Mouse (Mus musculus) limb, embryonic 11.5 days (tissue): Measurements from ENCODE around the gene Zfp784. TPM values are rescaled to one million over a fixed set of nuclear protein-coding genes. Genes with fewer than 3 reads are reported as not detected.
A peak's percentile ranks its signal among the peaks of the same experiment; 100 is the strongest.

Source experiments
- ATAC-seq: fragments of 200-750 bp; cut with Nextera tagmentation; 2 replicates; pipeline ENCODE4 v1.8.0; 2017; ENCODE audit warnings: low read depth; ENCODE audit not compliant: insufficient number of reproducible peaks, low FRiP score, low TSS enrichment
- DNase-seq: peaks from one replicate; pipeline ENCODE4 v3.0.0-alpha.2; 2015; ENCODE audit warnings: low spot score
- H3K27ac ChIP-seq: fragments of 300-500 bp; sonication (generic); replicated peaks from 2 replicates; pipeline ENCODE4 v1.5.1; 2014; ENCODE audit warnings: low read depth, mild to moderate bottlenecking, low read length
- H3K27me3 ChIP-seq: fragments of 300-500 bp; sonication (generic); 2 replicates; pipeline ENCODE4 v1.6.1; 2014; ENCODE audit warnings: mild to moderate bottlenecking, low read length, mixed read lengths; ENCODE audit not compliant: control insufficient read depth, insufficient read depth
- H3K36me3 ChIP-seq: fragments of 300-500 bp; sonication (generic); 2 replicates; pipeline ENCODE4 v1.6.1; 2014; ENCODE audit warnings: mild to moderate bottlenecking, low read length, moderate library complexity, mixed read lengths; ENCODE audit not compliant: control insufficient read depth, insufficient read depth
- H3K4me1 ChIP-seq: fragments of 300-500 bp; sonication (generic); 2 replicates; pipeline ENCODE4 v1.6.1; 2014; ENCODE audit warnings: low read length, mixed read lengths; ENCODE audit not compliant: control insufficient read depth, insufficient read depth
- H3K4me2 ChIP-seq: fragments of 300-500 bp; sonication (generic); 2 replicates; pipeline ENCODE4 v1.6.1; 2014; ENCODE audit warnings: low read depth, mild to moderate bottlenecking, moderate library complexity; ENCODE audit not compliant: severe bottlenecking
- H3K4me3 ChIP-seq: fragments of 300-500 bp; sonication (generic); 2 replicates; pipeline ENCODE4 v1.5.1; 2014; ENCODE audit warnings: low read depth, low read length
- H3K9ac ChIP-seq: fragments of 300-500 bp; sonication (generic); 2 replicates; pipeline ENCODE4 v1.6.1; 2014; ENCODE audit warnings: mild to moderate bottlenecking, low read length
- H3K9me3 ChIP-seq: fragments of 300-500 bp; sonication (generic); 2 replicates; pipeline ENCODE4 v1.6.1; 2016; ENCODE audit warnings: low read length; ENCODE audit not compliant: control insufficient read depth
- WGBS: fragments of 180-500 bp; shearing (Covaris S2); extraction: QIAGEN DNeasy Blood & Tissue Kit; methylation state at CpG from one replicate; pipeline ENCODE4 v1.1.7; 2014; 5-methylcytosine and 5-hydroxymethylcytosine counted together
- polyA plus RNA-seq: library from polyadenylated mRNA; unstranded; fragments of >200 nt; fragmentation: Nextera tagmentation; extraction: Ambion mirVana; gene quantifications from 2 replicates; pipeline ENCODE4 v1.2.1, GENCODE M21; 2014

The Zfp784 gene
- polyA plus RNA-seq, 1 experiment from 2014 or later: 2.7 TPM

DNA sequence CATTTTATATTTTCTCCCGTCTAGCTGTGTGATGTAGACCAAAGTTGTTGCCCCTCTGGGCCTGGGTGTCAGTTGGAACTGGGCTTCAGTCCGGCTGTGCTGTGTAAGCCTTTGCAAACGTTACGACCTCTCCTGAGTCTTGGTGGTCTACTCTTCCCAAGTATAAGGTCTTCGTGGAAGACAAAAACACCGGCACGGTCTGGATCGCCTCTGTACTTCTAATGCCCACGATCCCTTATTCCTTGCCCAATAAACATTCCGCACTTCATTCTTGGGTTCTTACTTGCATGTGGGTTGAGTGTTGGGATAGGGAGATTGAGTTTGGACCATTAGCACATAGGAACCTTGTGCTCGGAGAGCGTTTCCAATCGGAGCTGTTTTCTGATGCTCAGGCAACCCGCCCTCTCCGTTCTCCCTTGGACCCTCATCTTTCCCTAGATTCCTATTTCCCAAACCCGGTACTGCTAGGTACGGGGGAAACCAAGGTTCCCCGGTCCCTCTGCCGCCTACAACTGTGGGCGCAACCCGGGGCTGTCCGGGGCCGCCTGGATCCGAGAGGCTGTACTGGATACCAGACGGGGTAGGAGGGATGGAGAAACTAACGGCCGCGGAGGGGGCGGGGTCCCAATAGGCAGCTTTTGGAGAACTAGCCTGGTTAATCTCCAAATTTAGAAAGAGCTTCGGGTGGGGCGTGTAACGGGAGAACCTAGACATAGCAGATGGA lies 15.4 kb upstream of the Zfp784 start:
- peak overlapping the region; percentile 64 for H3K4me3 ChIP-seq
- no peak overlapping the region for H3K27ac ChIP-seq
- H3K9ac ChIP-seq: no peak overlapping the region
- no peaks in the 10 kb centered on the region for H3K36me3 ChIP-seq
- peaks cover 12% of the 10 kb centered on the region for H3K4me1 ChIP-seq
- DNase-seq: peak; percentile 53
- ATAC-seq: no peak
- peaks cover 63% of the 10 kb centered on the region for H3K27me3 ChIP-seq
- WGBS: 9% methylated on average over 32 of the region's 32 CpGs
- peak overlapping the region; percentile 48 for H3K4me2 ChIP-seq
- peaks cover 5% of the 10 kb centered on the region; the same call in 1 of the 2 replicates for H3K9me3 ChIP-seq

DNA sequence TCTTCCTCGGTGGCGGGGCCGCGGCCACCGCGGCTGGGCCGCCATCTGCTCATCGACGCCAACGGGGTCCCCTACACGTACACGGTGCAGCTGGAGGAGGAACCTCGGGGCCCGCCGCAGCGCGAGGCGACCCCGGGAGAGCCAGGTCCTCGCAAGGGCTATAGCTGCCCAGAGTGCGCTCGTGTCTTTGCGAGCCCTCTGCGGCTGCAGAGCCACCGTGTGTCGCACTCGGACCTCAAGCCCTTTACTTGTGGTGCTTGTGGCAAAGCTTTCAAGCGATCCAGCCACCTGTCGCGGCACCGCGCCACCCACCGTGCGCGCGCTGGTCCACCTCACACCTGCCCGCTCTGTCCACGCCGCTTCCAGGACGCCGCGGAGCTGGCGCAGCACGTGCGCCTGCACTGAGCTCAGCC lies 14.7 kb upstream of the Zfp784 start:
- WGBS: 2% methylated on average over 45 of the region's 45 CpGs
- Histone ChIP-seq H3K9me3 (peaks cover 5% of the 10 kb centered on the region; the same call in 1 of the 2 replicates), H3K9ac (peak overlapping the region; percentile 30; the same call in 1 of the 2 replicates), H3K4me2 (peak overlapping the region; percentile 90), H3K4me3 (peak overlapping the region; percentile 64), H3K36me3 (no peaks in the 10 kb centered on the region), H3K4me1 (peaks cover 12% of the 10 kb centered on the region), H3K27ac (no peak overlapping the region), H3K27me3 (peaks cover 60% of the 10 kb centered on the region)
- ATAC-seq (0 out of 2 replicates have a peak, but pooled peaks have one; percentile 23), DNase-seq (peak; percentile 23)

DNA sequence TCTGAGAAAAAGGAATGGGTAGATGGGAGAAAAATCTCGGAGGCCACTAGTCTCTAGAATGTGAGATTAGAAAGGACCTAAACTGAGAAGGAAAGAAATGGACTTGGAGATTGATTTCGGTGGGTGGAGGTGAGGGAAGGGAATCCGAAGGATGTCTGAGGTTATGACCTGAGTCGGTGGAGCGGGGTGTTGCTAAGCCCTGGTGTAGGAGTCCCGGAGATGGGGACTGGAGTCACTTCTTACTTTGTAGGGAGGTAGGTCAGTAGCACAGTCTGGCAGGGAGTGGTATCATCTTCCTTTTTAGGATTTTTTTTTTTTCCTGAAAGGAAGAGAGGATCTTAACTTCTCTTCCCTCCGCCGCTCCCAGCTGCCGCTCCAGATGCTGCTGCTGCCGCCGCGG lies 14.2 kb upstream of the Zfp784 start:
- peak overlapping the region; percentile 64 for H3K4me3 ChIP-seq
- peaks cover 3% of the 10 kb centered on the region; the same call in 1 of the 2 replicates for H3K9me3 ChIP-seq
- DNase-seq (peak; percentile 27), ATAC-seq (no peak)
- H3K4me2 ChIP-seq: peak overlapping the region; percentile 90
- H3K36me3 ChIP-seq: no peaks in the 10 kb centered on the region
- no peak overlapping the region; the same call in 1 of the 2 replicates for H3K9ac ChIP-seq
- 7% methylated on average over 12 of the region's 12 CpGs for WGBS
- peaks cover 55% of the 10 kb centered on the region for H3K27me3 ChIP-seq
- H3K27ac ChIP-seq: no peak overlapping the region
- H3K4me1 ChIP-seq: peaks cover 12% of the 10 kb centered on the region

DNA sequence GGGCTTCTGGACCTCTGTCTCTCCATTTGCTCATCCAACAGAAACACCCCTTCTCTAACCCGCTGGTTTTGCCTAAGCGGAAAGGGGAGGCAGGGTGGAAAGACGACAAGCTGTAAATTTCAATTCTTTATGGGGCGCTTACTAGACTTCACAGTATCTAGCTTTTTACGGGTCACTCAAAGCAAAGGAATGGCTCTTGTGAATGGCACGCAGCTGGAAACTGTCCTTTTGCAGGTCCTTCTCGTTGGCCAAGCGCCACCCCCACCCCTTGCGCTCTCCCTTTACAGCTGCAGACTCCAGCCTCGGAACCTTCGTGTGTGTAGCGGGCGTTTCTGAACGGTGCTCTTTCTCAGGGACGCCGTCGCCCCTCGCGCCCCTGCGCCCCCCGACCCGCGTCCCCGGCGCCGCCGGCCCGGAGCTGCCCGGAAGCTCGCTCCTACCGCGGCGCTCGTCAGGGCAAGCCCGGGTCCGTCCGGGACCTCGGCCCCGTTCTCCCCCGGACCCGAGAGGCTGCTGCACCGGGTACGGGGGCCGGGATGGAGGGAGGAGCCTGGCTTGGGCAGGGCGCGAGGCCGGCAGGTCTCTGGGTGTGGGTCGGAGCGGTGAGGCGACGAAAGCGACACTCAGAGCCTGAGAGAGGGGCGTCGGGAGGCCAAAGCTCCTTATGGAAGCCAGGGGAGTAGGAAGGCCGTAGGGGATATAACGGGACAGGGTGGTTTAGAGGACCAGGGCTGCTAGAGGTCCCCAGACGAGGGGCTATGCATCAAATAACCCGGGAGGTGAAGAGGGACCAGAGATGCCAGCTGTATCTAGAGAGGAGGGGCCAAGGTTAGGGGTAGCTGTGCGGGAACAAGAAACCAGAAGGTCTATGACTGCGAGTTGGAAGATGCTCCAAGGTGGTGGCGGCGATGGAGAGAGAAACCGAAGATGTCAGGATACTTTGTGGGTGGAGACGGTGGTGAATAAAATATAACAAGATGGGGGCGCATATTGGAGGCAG lies 13.2 kb upstream of the Zfp784 start, which contains the start of gene Zfp580:
TSS of gene Zfp580 (plus strand) at position 346 of the 1,000 bp plus-strand sequence.
- under 1% methylated on average over 65 of the region's 65 CpGs for WGBS
- Histone ChIP-seq H3K4me2 (peak within 1 kb of the TSS; percentile 90), H3K27ac (no peak within 1 kb of the TSS), H3K36me3 (no peaks in the 10 kb centered on the region), H3K9me3 (no peaks in the 10 kb centered on the region), H3K9ac (peak within 1 kb of the TSS; percentile 72), H3K27me3 (peaks cover 46% of the 10 kb centered on the region), H3K4me1 (peaks cover 12% of the 10 kb centered on the region), H3K4me3 (peak within 1 kb of the TSS; percentile 64)
- DNase-seq (peak; percentile 91), ATAC-seq (peak; percentile 61)

DNA sequence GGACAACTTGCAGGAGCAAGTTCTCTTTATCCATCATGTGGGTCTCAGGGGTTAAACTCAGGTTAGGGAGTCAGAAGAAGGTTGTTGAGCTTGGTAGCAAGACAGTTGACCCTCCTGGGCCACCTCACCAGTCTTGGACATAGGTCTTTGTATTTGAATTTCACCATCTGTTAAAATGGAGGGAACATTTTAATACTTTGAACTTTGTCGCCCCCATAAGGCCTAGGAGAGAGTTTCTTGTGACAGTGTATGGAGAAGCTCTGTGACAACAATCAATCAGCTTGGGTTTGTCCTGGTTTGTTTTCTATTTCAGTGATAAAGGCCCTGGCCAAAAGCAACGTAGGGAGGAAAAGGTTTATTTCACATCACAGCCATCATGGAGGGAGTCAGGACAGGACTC lies 9.1 kb upstream of the Zfp784 start:
- ATAC-seq (no peak), DNase-seq (no peak)
- Histone ChIP-seq H3K4me2 (no peak overlapping the region), H3K4me1 (peaks cover 3% of the 10 kb centered on the region), H3K27ac (no peak overlapping the region), H3K4me3 (no peak overlapping the region), H3K27me3 (peaks cover 6% of the 10 kb centered on the region), H3K36me3 (no peaks in the 10 kb centered on the region), H3K9ac (no peak overlapping the region), H3K9me3 (no peaks in the 10 kb centered on the region)
- whole genome bisulfite sequencing: 37% methylated on average over 2 of the region's 2 CpGs

DNA sequence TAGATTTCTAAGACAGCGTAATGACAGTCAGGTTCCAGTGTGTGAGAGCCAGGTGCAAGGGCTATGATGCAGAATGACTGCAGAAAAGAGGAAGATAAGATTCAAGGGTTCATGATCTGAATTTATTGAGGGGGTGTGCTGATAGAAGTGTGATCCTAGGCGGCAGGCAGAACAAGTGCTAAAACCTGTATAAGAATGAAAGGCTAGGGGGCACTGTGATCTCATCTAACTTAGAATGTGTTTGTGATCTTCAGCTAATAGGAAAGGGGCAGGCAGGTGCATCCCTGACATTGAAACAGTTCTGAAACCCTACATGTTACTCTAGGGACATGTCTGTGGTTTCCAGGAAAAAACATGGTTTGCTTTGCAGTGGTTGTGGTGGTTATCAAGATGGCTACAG lies 7.9 kb upstream of the Zfp784 start:
- 65% methylated on average over 2 of the region's 2 CpGs for WGBS
- no peak overlapping the region for H3K9ac ChIP-seq
- H3K4me2 ChIP-seq: no peak overlapping the region
- H3K27ac ChIP-seq: no peak overlapping the region
- H3K4me3 ChIP-seq: no peak overlapping the region
- no peaks in the 10 kb centered on the region for H3K9me3 ChIP-seq
- DNase-seq (no peak), ATAC-seq (no peak)
- no peaks in the 10 kb centered on the region for H3K4me1 ChIP-seq
- H3K27me3 ChIP-seq: no peaks in the 10 kb centered on the region
- H3K36me3 ChIP-seq: no peaks in the 10 kb centered on the region

DNA sequence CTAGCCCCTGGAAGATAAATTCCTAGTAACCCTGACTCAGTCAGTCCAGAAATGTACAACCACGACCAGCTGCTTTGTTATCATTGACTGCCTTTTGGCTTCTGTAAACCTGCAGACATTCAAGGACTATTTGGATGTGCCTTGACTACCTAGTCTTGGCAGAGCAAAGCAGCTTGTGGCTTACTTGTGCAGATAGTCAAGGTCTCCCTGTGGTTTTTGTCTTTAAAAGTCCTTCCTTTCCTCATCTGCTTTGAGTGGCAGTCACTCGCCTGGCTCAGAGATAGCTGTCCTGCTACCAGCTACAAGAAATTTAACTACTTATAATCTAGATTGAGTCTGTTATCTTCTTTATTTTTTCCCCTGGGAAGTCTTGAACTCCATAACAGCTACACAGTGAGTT lies 6.7 kb upstream of the Zfp784 start:
- Histone ChIP-seq H3K4me3 (no peak overlapping the region), H3K4me2 (no peak overlapping the region), H3K9me3 (no peaks in the 10 kb centered on the region), H3K27me3 (no peaks in the 10 kb centered on the region), H3K27ac (no peak overlapping the region), H3K9ac (no peak overlapping the region), H3K4me1 (no peaks in the 10 kb centered on the region), H3K36me3 (no peaks in the 10 kb centered on the region)
- DNase-seq (no peak), ATAC-seq (no peak)
- 83% methylated on average over 2 of the region's 2 CpGs for WGBS

DNA sequence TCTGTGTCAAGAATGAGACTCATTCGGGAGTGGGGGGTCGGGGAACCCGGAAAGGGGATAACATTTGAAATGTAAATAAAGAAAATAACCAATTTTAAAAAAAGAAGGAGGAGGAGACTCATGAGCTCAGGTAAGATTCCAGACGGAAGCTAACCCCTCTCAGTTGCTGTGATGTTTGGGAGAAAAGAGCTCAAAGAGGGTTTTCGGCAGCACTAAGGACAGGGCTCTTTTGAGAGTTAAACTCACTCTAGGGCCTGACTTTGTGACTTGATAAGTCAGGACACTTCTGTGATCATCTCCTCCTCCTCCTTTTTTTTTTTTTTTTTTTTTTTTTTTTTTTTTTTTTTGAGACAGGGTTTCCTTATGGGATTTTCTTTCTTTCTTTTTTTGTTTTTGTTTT lies 694 bp upstream of the Zfp784 start:
- no peak for DNase-seq
- H3K9ac ChIP-seq: peak overlapping the region; percentile 66; the same call in 1 of the 2 replicates
- WGBS: 45% methylated on average over 5 of the region's 5 CpGs
- H3K36me3 ChIP-seq: peaks cover 5% of the 10 kb centered on the region
- H3K9me3 ChIP-seq: peaks cover 3% of the 10 kb centered on the region; the same call in 1 of the 2 replicates
- peak overlapping the region; percentile 48 for H3K4me2 ChIP-seq
- ATAC-seq: no peak
- no peak overlapping the region for H3K27ac ChIP-seq
- no peaks in the 10 kb centered on the region for H3K4me1 ChIP-seq
- H3K27me3 ChIP-seq: no peaks in the 10 kb centered on the region
- H3K4me3 ChIP-seq: peak overlapping the region; percentile 55
